Mouse (Mus musculus) liver, embryonic 14.5 days (tissue): ENCODE data around the gene Scarb1. TPM values are rescaled to one million over a fixed set of nuclear protein-coding genes. Genes with fewer than 3 reads are reported as not detected.

Source experiments
- ATAC-seq: fragments of 200-750 bp; cut with Nextera tagmentation; 2 replicates; pipeline ENCODE4 v1.8.0; 2017; ENCODE audit warnings: moderate number of reproducible peaks, mild to moderate bottlenecking, moderate library complexity; ENCODE audit not compliant: insufficient read depth
- DNase-seq, 3 experiments: peaks; one replicate each; pipeline ENCODE4 v3.0.0-alpha.2; 2012 to 2013; ENCODE audit warnings: low read depth in 3 of 3, low spot score in 3 of 3
- H3K27ac ChIP-seq: fragments of 300-500 bp; sonication (generic); 2 replicates; pipeline ENCODE4 v1.5.1; 2014; ENCODE audit warnings: moderate library complexity, mild to moderate bottlenecking, control low read depth, inconsistent platforms
- H3K27me3 ChIP-seq: fragments of 300-500 bp; sonication (generic); 2 replicates; pipeline ENCODE4 v1.6.1; 2014; ENCODE audit warnings: mild to moderate bottlenecking, low read length, moderate library complexity; ENCODE audit not compliant: control insufficient read depth, insufficient read depth
- H3K36me3 ChIP-seq: fragments of 300-500 bp; sonication (generic); replicated peaks from 2 replicates; pipeline ENCODE4 v1.6.1; 2014; ENCODE audit warnings: low read depth; ENCODE audit not compliant: control insufficient read depth, insufficient read depth
- H3K4me1 ChIP-seq, 2 experiments: fragments of 200-500 bp in 1 of 2; fragments of 300-500 bp in 1 of 2; sonication (generic) in 1 of 2; replicated peaks; 2 replicates each; pipeline ENCODE4 v1.6.1; 2012 to 2014; ENCODE audit warnings: antibody characterized with exemption in 1 of 2, inconsistent platforms in 1 of 2, low read length in 1 of 2; ENCODE audit not compliant: control insufficient read depth in 2 of 2, insufficient read depth in 2 of 2
- H3K4me2 ChIP-seq: fragments of 300-500 bp; sonication (generic); 2 replicates; pipeline ENCODE4 v1.6.1; 2014; ENCODE audit warnings: low read depth, mild to moderate bottlenecking, control low read depth, moderate library complexity
- H3K4me3 ChIP-seq, 2 experiments: fragments of 200-500 bp in 1 of 2; fragments of 300-500 bp in 1 of 2; sonication (generic) in 1 of 2; 2 replicates each; pipeline ENCODE4 v1.5.1; 2012 to 2014; ENCODE audit warnings: low read depth in 2 of 2, low read length in 2 of 2, mild to moderate bottlenecking in 2 of 2, control low read depth in 1 of 2, inconsistent platforms in 1 of 2, moderate library complexity in 1 of 2; ENCODE audit not compliant: insufficient read depth in 1 of 2
- H3K9ac ChIP-seq: fragments of 300-500 bp; sonication (generic); replicated peaks from 2 replicates; pipeline ENCODE4 v1.6.1; 2014; ENCODE audit warnings: mild to moderate bottlenecking, control low read depth, moderate library complexity
- H3K9me3 ChIP-seq: fragments of 300-500 bp; sonication (generic); 2 replicates; pipeline ENCODE4 v1.6.1; 2016; ENCODE audit warnings: low read length, mixed read lengths; ENCODE audit not compliant: control insufficient read depth
- CTCF ChIP-seq: IDR thresholded peaks from 2 replicates; pipeline ENCODE4 v1.5.1; 2016; ENCODE audit warnings: antibody characterized with exemption, low read depth, control low read depth
- EP300 ChIP-seq: IDR thresholded peaks from 2 replicates; pipeline ENCODE4 v1.6.1; 2016; ENCODE audit warnings: antibody characterized with exemption, low read depth
- WGBS: fragments of 180-500 bp; shearing (Covaris S2); extraction: QIAGEN DNeasy Blood & Tissue Kit; methylation state at CpG from one replicate; pipeline ENCODE4 v1.1.7; 2014; ENCODE audit not compliant: insufficient replicate concordance; 5-methylcytosine and 5-hydroxymethylcytosine counted together
- polyA plus RNA-seq, 2 experiments: library from polyadenylated mRNA; depleted of rRNA in 1 of 2; stranded (reverse) in 1 of 2; unstranded in 1 of 2; fragments of >200 nt; fragmentation: Nextera tagmentation in 1 of 2; extraction: Ambion mirVana in 1 of 2; gene quantifications; 2 replicates each; pipeline versions ENCODE4 v1.2.1 to v1.2.3; 2012 to 2014

Scarb1 gene
- polyA plus RNA-seq, 2 experiments, result 41.6 to 50.1 TPM

- Histone ChIP-seq H3K4me3 (no peak overlapping the region), H3K9ac (no peak overlapping the region), H3K9me3 (no peaks in the 10 kb centered on the region), H3K4me1 (peaks cover 0 to 5% of the 10 kb centered on the region in 2 experiments; a peak in 2 of 4 replicates), H3K4me2 (no peak overlapping the region), H3K36me3 (0 out of 2 replicates have a peak, but pooled peaks cover 4% of the 10 kb centered on the region), H3K27me3 (no peaks in the 10 kb centered on the region), H3K27ac (no peak overlapping the region)
- ATAC-seq (no peak), DNase-seq (no peak)
- TF ChIP-seq CTCF (no peak), EP300 (no peak)
- 70% methylated on average over 6 of the region's 6 CpGs for WGBS
Measured at GRCm38 (mm10) chr5:125277313-125277712, 63.6 kb downstream of the Scarb1 start.

GRCm38 (mm10) chr5:125276765-125277164, 64.1 kb downstream of the Scarb1 start:
- Histone ChIP-seq H3K4me2 (no peak overlapping the region), H3K27ac (no peak overlapping the region), H3K27me3 (no peaks in the 10 kb centered on the region), H3K4me3 (no peak overlapping the region), H3K4me1 (peaks cover 0 to 6% of the 10 kb centered on the region in 2 experiments; a peak in 2 of 4 replicates), H3K36me3 (0 out of 2 replicates have a peak, but pooled peaks cover 4% of the 10 kb centered on the region), H3K9me3 (no peaks in the 10 kb centered on the region), H3K9ac (no peak overlapping the region)
- 80% methylated on average over 4 of the region's 4 CpGs for WGBS
- ATAC-seq (no peak), DNase-seq (no peak)
- TF ChIP-seq EP300 (no peak), CTCF (no peak)

- H3K27me3 ChIP-seq, result no peaks in the 10 kb centered on the region
- H3K36me3 ChIP-seq, result 0 out of 2 replicates have a peak, but pooled peaks cover 4% of the 10 kb centered on the region
- H3K9ac ChIP-seq, result no peak overlapping the region
- H3K4me2 ChIP-seq, result no peak overlapping the region
- DNase-seq, result no peak
- H3K4me1 ChIP-seq, result peaks cover 0 to 7% of the 10 kb centered on the region in 2 experiments; a peak in 2 of 4 replicates
- ATAC-seq, result no peak
- no peak for TF ChIP-seq EP300
- no peak for TF ChIP-seq CTCF
- no peak overlapping the region for H3K27ac ChIP-seq
- 75% methylated on average over 8 of the region's 8 CpGs for WGBS
- H3K4me3 ChIP-seq, result no peak overlapping the region
- no peaks in the 10 kb centered on the region for H3K9me3 ChIP-seq
Measured at GRCm38 (mm10) chr5:125275315-125275714, 65.6 kb downstream of the Scarb1 start.

- Histone ChIP-seq H3K4me1 (peaks cover 0 to 7% of the 10 kb centered on the region in 2 experiments; a peak in 2 of 4 replicates), H3K4me2 (no peak overlapping the region), H3K36me3 (0 out of 2 replicates have a peak, but pooled peaks cover 4% of the 10 kb centered on the region), H3K27ac (no peak overlapping the region), H3K9me3 (no peaks in the 10 kb centered on the region), H3K4me3 (no peak overlapping the region), H3K27me3 (no peaks in the 10 kb centered on the region), H3K9ac (no peak overlapping the region)
- 75% methylated on average over 3 of the region's 3 CpGs for WGBS
- TF ChIP-seq EP300 (no peak), CTCF (no peak)
- ATAC-seq (no peak), DNase-seq (no peak)
Measured at GRCm38 (mm10) chr5:125274773-125275172, 66.1 kb downstream of the Scarb1 start.

- Histone ChIP-seq H3K4me1 (peaks cover 0 to 7% of the 10 kb centered on the region in 2 experiments; a peak in 2 of 4 replicates), H3K9me3 (no peaks in the 10 kb centered on the region), H3K4me3 (no peak overlapping the region), H3K36me3 (0 out of 2 replicates have a peak, but pooled peaks cover 4% of the 10 kb centered on the region), H3K4me2 (peak overlapping the region; percentile 36), H3K27ac (no peak overlapping the region), H3K9ac (no peak overlapping the region), H3K27me3 (no peaks in the 10 kb centered on the region)
- no peak for TF ChIP-seq CTCF
- no peak for TF ChIP-seq EP300
- 68% methylated on average over 2 of the region's 2 CpGs for WGBS
- ATAC-seq, result no peak
- no peak for DNase-seq
Measured at GRCm38 (mm10) chr5:125274182-125274581, 66.7 kb downstream of the Scarb1 start.
